Mouse (Mus musculus): ENCODE data around the gene Lrrc49. TPM values are rescaled to one million over a fixed set of nuclear protein-coding genes. Genes with fewer than 3 reads are reported as not detected.

Lrrc49 gene
- 12.3 and 13.1 TPM in 2 replicates for polyA plus RNA-seq (2015; fragmentation: Nextera tagmentation; extraction: Ambion mirVana)

DNA sequence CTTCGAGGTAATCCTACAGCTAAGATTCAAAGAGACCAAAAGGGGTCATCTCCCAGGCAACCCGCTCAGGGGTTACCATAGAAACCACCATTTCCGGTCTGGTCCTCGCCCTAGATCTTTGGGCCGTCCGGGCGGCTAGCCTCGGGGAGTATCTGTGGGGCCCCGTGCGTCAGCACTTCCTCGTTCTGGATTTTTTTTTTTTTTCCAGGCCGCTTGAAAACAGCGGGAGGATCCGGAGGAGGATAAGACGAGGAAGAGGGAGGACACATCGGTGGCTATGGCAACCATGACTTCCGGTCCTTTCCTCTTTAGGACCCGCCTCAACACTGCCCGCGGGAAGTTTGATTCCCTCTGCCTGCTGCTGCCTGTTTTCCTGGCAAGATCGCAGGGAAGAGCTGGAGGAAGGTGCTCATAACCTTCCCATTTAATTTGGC lies at the start of gene Lrrc49:
Gene Lrrc49, minus strand, starts transcription at position 268 of the 434 bp plus-strand sequence.
- H3K9ac ChIP-seq (ENCODE audit: low read depth, low read length) = peak within 1 kb of the TSS; percentile 35; the same call in 1 of the 2 replicates
- DNase-seq (ENCODE audit: low spot score) = peak; percentile 96
- under 1% methylated on average over 20 of the region's 21 CpGs for WGBS
- H3K27me3 ChIP-seq (ENCODE audit: insufficient read depth, low read length) = no peaks in the 10 kb centered on the region
- peak within 1 kb of the TSS; percentile 6 for H3K27ac ChIP-seq
- 0 out of 2 replicates have a peak, but pooled peaks cover 5% of the 10 kb centered on the region for H3K36me3 ChIP-seq (ENCODE audit: insufficient read depth, low read length)
- H3K4me3 ChIP-seq (replicated peaks; ENCODE audit: low read depth, low read length) = peak within 1 kb of the TSS; percentile 50
- no peaks in the 10 kb centered on the region for H3K9me3 ChIP-seq (replicated peaks; ENCODE audit: low read length)
- peak; percentile 94 for ATAC-seq (replicated peaks; ENCODE audit: low FRiP score, low read depth)
- TF ChIP-seq CTCF (IDR thresholded peaks at IDR 0.05; ENCODE audit: low read depth) = no peak
- H3K4me2 ChIP-seq (ENCODE audit: low read length) = peak within 1 kb of the TSS; percentile 54
- no peaks in the 10 kb centered on the region; the same call in 1 of the 2 replicates for H3K4me1 ChIP-seq (replicated peaks; ENCODE audit: insufficient read depth, low read length)

- ATAC-seq (replicated peaks; ENCODE audit: low FRiP score, low read depth) (no peak), DNase-seq (ENCODE audit: low spot score) (no peak)
- Histone ChIP-seq H3K36me3 (ENCODE audit: insufficient read depth, low read length) (0 out of 2 replicates have a peak, but pooled peaks cover 4% of the 10 kb centered on the region), H3K9me3 (replicated peaks; ENCODE audit: low read length) (no peaks in the 10 kb centered on the region), H3K4me2 (ENCODE audit: low read length) (no peak overlapping the region), H3K4me1 (replicated peaks; ENCODE audit: insufficient read depth, low read length) (no peaks in the 10 kb centered on the region), H3K4me3 (replicated peaks; ENCODE audit: low read depth, low read length) (no peak overlapping the region), H3K27ac (no peak overlapping the region), H3K27me3 (ENCODE audit: insufficient read depth, low read length) (no peaks in the 10 kb centered on the region), H3K9ac (ENCODE audit: low read depth, low read length) (no peak overlapping the region)
- 92% methylated on average over 2 of the region's 2 CpGs for WGBS
- TF ChIP-seq CTCF (IDR thresholded peaks at IDR 0.05; ENCODE audit: low read depth) = no peak
Measured at GRCm38 (mm10) chr9:60734321-60734720, 46.4 kb upstream of the Lrrc49 start.

GRCm38 (mm10) chr9:60724968-60725367 lies 37.0 kb upstream of the Lrrc49 start:
- Histone ChIP-seq H3K36me3 (ENCODE audit: insufficient read depth, low read length) (no peaks in the 10 kb centered on the region), H3K27ac (no peak overlapping the region), H3K4me3 (replicated peaks; ENCODE audit: low read depth, low read length) (no peak overlapping the region), H3K9ac (ENCODE audit: low read depth, low read length) (no peak overlapping the region), H3K9me3 (replicated peaks; ENCODE audit: low read length) (no peaks in the 10 kb centered on the region), H3K4me2 (ENCODE audit: low read length) (no peak overlapping the region), H3K4me1 (replicated peaks; ENCODE audit: insufficient read depth, low read length) (no peaks in the 10 kb centered on the region), H3K27me3 (ENCODE audit: insufficient read depth, low read length) (no peaks in the 10 kb centered on the region)
- TF ChIP-seq CTCF (IDR thresholded peaks at IDR 0.05; ENCODE audit: low read depth) = no peak
- ATAC-seq (replicated peaks; ENCODE audit: low FRiP score, low read depth) = no peak
- WGBS = 95% methylated on average over 7 of the region's 7 CpGs
- no peak for DNase-seq (ENCODE audit: low spot score)

DNA sequence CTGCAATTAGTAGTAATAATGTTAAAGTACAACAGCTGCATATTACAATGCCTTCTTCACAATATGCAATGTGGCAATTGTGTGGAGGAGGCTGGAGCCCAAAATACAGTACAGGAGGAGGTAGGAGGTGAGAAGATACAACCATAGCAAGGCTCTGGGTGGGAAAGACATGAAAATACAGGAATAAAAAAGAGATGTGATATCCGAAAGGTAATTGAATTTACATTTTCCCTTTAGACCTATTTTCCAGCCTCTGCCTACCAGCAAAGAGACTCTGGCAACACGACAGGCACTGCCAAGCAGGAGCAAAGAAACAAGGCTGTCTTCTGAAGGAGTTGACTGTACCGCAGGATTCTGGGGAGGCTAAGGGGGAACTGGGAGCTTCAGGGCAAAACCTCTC lies 31.7 kb upstream of the Lrrc49 start:
- no peak for ATAC-seq (replicated peaks; ENCODE audit: low FRiP score, low read depth)

GRCm38 (mm10) chr9:60718284-60718683 lies 30.3 kb upstream of the Lrrc49 start:
- no peaks in the 10 kb centered on the region for H3K36me3 ChIP-seq (ENCODE audit: insufficient read depth, low read length)
- TF ChIP-seq CTCF (IDR thresholded peaks at IDR 0.05; ENCODE audit: low read depth) = peak; percentile 80
- DNase-seq (ENCODE audit: low spot score) (peak; percentile 66), ATAC-seq (replicated peaks; ENCODE audit: low FRiP score, low read depth) (no peak)
- H3K27me3 ChIP-seq (ENCODE audit: insufficient read depth, low read length) = no peaks in the 10 kb centered on the region
- no peak overlapping the region for H3K27ac ChIP-seq
- no peak overlapping the region for H3K4me2 ChIP-seq (ENCODE audit: low read length)
- H3K9me3 ChIP-seq (replicated peaks; ENCODE audit: low read length) = no peaks in the 10 kb centered on the region
- no peak overlapping the region for H3K4me3 ChIP-seq (replicated peaks; ENCODE audit: low read depth, low read length)
- no peaks in the 10 kb centered on the region for H3K4me1 ChIP-seq (replicated peaks; ENCODE audit: insufficient read depth, low read length)
- WGBS = 67% methylated on average over 3 of the region's 3 CpGs
- H3K9ac ChIP-seq (ENCODE audit: low read depth, low read length) = no peak overlapping the region

More for the DNA sequence above, 31.7 kb upstream of the Lrrc49 start:
- no peak for DNase-seq (ENCODE audit: low spot score)
- Histone ChIP-seq H3K4me2 (ENCODE audit: low read length) (no peak overlapping the region), H3K9ac (ENCODE audit: low read depth, low read length) (no peak overlapping the region), H3K4me1 (replicated peaks; ENCODE audit: insufficient read depth, low read length) (no peaks in the 10 kb centered on the region), H3K27ac (no peak overlapping the region), H3K4me3 (replicated peaks; ENCODE audit: low read depth, low read length) (no peak overlapping the region), H3K27me3 (ENCODE audit: insufficient read depth, low read length) (no peaks in the 10 kb centered on the region), H3K36me3 (ENCODE audit: insufficient read depth, low read length) (no peaks in the 10 kb centered on the region), H3K9me3 (replicated peaks; ENCODE audit: low read length) (no peaks in the 10 kb centered on the region)
- 83% methylated on average over 3 of the region's 3 CpGs for WGBS
- no peak for TF ChIP-seq CTCF (IDR thresholded peaks at IDR 0.05; ENCODE audit: low read depth)

DNA sequence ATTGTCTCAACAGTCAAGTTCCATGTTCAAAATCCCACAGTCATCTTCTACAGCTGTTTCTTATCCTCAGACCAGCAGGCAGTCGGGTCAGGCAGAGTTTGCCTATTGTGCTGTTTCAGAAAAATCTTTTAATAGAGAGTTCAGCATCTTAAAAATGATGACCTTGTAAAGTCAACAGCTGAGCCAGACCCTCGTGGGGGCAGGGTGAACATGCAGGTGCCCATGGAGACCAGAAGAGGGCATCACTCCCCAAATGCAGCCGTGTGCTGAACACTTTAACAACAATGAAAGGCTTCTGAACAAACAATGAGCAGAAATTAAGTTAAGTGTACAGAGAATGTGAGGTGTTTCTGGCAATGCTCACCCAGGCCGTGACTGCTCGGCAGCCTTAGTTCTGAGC lies 27.9 kb upstream of the Lrrc49 start:
- Histone ChIP-seq H3K9ac (ENCODE audit: low read depth, low read length) (no peak overlapping the region), H3K4me2 (ENCODE audit: low read length) (no peak overlapping the region), H3K27ac (no peak overlapping the region), H3K4me1 (replicated peaks; ENCODE audit: insufficient read depth, low read length) (peaks cover 3% of the 10 kb centered on the region; the same call in 1 of the 2 replicates), H3K9me3 (replicated peaks; ENCODE audit: low read length) (no peaks in the 10 kb centered on the region), H3K4me3 (replicated peaks; ENCODE audit: low read depth, low read length) (no peak overlapping the region), H3K27me3 (ENCODE audit: insufficient read depth, low read length) (no peaks in the 10 kb centered on the region), H3K36me3 (ENCODE audit: insufficient read depth, low read length) (no peaks in the 10 kb centered on the region)
- DNase-seq (ENCODE audit: low spot score) (peak; percentile 52), ATAC-seq (replicated peaks; ENCODE audit: low FRiP score, low read depth) (no peak)
- 55% methylated on average over 5 of the region's 5 CpGs for WGBS
- TF ChIP-seq CTCF (IDR thresholded peaks at IDR 0.05; ENCODE audit: low read depth) = peak; percentile 56

DNA sequence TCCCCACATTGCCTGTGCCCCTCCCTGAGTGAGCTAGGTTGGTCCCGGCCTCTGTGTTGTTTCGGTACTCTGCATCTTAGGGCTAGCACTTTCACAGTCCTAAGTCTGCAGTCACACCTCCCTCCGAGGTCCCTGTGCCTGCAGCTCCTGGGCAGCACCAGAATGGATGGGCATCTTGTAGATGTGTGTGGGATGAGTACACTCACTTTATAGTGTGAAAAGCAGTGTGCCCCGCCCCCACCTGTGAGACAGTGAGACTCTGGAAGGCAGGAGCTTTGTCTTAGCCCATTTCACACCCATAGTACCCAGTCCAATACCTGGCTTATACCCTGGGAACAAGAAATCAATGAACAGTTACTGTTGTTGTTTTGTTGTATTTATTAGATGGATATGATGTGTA lies 27.3 kb upstream of the Lrrc49 start:
- H3K9me3 ChIP-seq (replicated peaks; ENCODE audit: low read length) = no peaks in the 10 kb centered on the region
- 78% methylated on average over 4 of the region's 4 CpGs for WGBS

More for the DNA sequence above, 27.3 kb upstream of the Lrrc49 start:
- ATAC-seq (replicated peaks; ENCODE audit: low FRiP score, low read depth) = no peak
- no peak for DNase-seq (ENCODE audit: low spot score)
- no peaks in the 10 kb centered on the region for H3K27me3 ChIP-seq (ENCODE audit: insufficient read depth, low read length)
- no peak overlapping the region for H3K27ac ChIP-seq
- no peak overlapping the region for H3K9ac ChIP-seq (ENCODE audit: low read depth, low read length)
- no peak overlapping the region for H3K4me3 ChIP-seq (replicated peaks; ENCODE audit: low read depth, low read length)
- TF ChIP-seq CTCF (IDR thresholded peaks at IDR 0.05; ENCODE audit: low read depth) = no peak
- H3K36me3 ChIP-seq (ENCODE audit: insufficient read depth, low read length) = no peaks in the 10 kb centered on the region
- peaks cover 3% of the 10 kb centered on the region; the same call in 1 of the 2 replicates for H3K4me1 ChIP-seq (replicated peaks; ENCODE audit: insufficient read depth, low read length)
- H3K4me2 ChIP-seq (ENCODE audit: low read length) = no peak overlapping the region
